Mouse (Mus musculus) heart, adult 2 months (tissue): ENCODE data around the gene Lmf2. TPM values are rescaled to one million over a fixed set of nuclear protein-coding genes. Genes with fewer than 3 reads are reported as not detected.

ENCODE experiments used
- DNase-seq, 2 experiments: peaks; one replicate each; pipeline ENCODE4 v3.0.0; 2021
- H3K27ac ChIP-seq: fragments of 200-600 bp; 2 replicates; pipeline ENCODE4 v1.8.1; 2022
- H3K27me3 ChIP-seq: fragments of 200-500 bp; 2 replicates; pipeline ENCODE4 v1.6.1; 2012; ENCODE audit warnings: mild to moderate bottlenecking, low read length, inconsistent platforms, mixed read lengths; ENCODE audit not compliant: control insufficient read depth, insufficient read depth
- H3K36me3 ChIP-seq: fragments of 200-500 bp; 2 replicates; pipeline ENCODE4 v1.6.1; 2012; ENCODE audit warnings: low read length, inconsistent platforms; ENCODE audit not compliant: control insufficient read depth, insufficient read depth
- H3K4me1 ChIP-seq: fragments of 200-500 bp; 2 replicates; pipeline ENCODE4 v1.6.1; 2011; ENCODE audit warnings: low read length; ENCODE audit not compliant: control insufficient read depth, insufficient read depth
- H3K4me3 ChIP-seq: fragments of 200-600 bp; 2 replicates; pipeline ENCODE4 v1.8.1; 2022
- H3K79me2 ChIP-seq: fragments of 200-500 bp; replicated peaks from 2 replicates; pipeline ENCODE4 v1.6.1; 2012; ENCODE audit warnings: mild to moderate bottlenecking, inconsistent platforms, low read length, moderate library complexity, mixed read lengths; ENCODE audit not compliant: control insufficient read depth, insufficient read depth
- H3K9ac ChIP-seq: fragments of 200-500 bp; 2 replicates; pipeline ENCODE4 v1.6.1; 2012; ENCODE audit warnings: low read depth, mild to moderate bottlenecking, control low read depth, inconsistent platforms, low read length, mixed read lengths
- CTCF ChIP-seq: fragments of 200-600 bp; IDR thresholded peaks from 2 replicates; pipeline ENCODE4 v1.8.1; 2022; ENCODE audit warnings: antibody characterized with exemption, mild to moderate bottlenecking, moderate library complexity
- EP300 ChIP-seq: fragments of 200-500 bp; IDR thresholded peaks from 2 replicates; pipeline ENCODE4 v1.6.1; 2011; ENCODE audit warnings: low read depth, low read length, control low read depth; ENCODE audit not compliant: insufficient read depth
- POLR2A ChIP-seq: fragments of 200-500 bp; IDR thresholded peaks from 2 replicates; pipeline ENCODE4 v1.6.1; 2011; ENCODE audit warnings: mild to moderate bottlenecking, low read depth, low read length, control low read depth; ENCODE audit not compliant: insufficient read depth
- WGBS: fragments of 180-500 bp; shearing (Covaris S2); methylation state at CpG from one replicate; pipeline ENCODE4 v1.1.7; 2018; 5-methylcytosine and 5-hydroxymethylcytosine counted together
- intact Hi-C: fragments of 180-260 bp; cut with DNase I; formaldehyde crosslinking; loops from one replicate; pipeline ENCODE4 v1.15.1; 2025
- polyA plus RNA-seq: library from polyadenylated mRNA; depleted of rRNA; stranded (reverse); fragments of >200 nt; gene quantifications from 2 replicates; pipeline ENCODE4 v1.2.3, GENCODE M21; 2012
- total RNA-seq, 2 experiments: library from RNA; stranded (reverse); gene quantifications; 2 replicates each; pipeline ENCODE4 v1.2.3; 2021

Lmf2 gene
- total and polyA plus RNA-seq, 3 experiments = 25.7 to 33.3 (median 26.1) TPM

DNA sequence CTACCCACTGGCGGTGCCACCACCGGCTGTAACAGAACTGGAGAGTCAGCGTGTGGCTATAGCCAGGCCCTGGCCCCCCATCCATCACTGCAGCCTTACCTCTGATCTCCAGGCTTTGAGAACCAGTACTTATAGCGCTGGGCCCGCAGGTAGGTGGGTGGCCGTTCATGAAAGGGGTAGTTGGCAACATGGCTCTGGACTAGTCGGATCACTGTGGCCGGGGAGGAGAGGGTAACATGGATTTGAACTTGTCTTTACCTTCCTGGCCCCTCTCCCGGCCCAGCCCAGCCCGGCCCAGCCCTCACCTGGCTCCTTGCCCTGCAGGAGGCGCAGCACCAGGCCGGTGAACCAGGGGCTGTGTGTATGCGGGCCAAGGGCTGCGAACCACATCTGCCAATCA lies 3.4 kb downstream of the Lmf2 start:
- no peak for TF ChIP-seq EP300
- TF ChIP-seq POLR2A = no peak
- no peak for TF ChIP-seq CTCF
- WGBS = 90% methylated on average over 14 of the region's 14 CpGs
- no peak overlapping the region for H3K9ac ChIP-seq
- intact Hi-C loops = no loop called here
- peaks cover 3% of the 10 kb centered on the region for H3K79me2 ChIP-seq
- H3K36me3 ChIP-seq = no peaks in the 10 kb centered on the region; the same call in 1 of the 2 replicates
- no peak overlapping the region for H3K4me3 ChIP-seq
- H3K4me1 ChIP-seq = peaks cover 7% of the 10 kb centered on the region
- H3K27me3 ChIP-seq = no peaks in the 10 kb centered on the region
- no peak overlapping the region for H3K27ac ChIP-seq
- no peak for DNase-seq

DNA sequence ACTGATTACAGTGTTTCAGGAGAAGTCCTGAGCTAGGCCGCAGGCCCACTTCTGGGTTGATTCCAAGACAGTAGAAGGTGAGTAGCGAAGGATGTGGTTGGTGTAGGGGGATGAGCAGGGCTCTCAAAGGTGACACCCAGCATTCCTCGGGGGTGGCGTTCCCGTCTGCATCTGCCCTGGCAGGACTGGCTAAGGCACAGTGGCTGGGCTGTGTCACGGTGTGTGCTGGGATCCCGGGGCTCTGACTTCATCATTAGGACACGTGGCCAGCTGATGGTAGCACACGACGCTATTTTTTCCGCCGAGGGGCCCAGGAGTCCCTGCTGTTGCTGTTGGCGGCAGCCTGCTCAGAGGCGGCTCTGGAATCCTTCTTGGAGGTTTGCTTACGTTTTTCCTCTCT lies 4.2 kb downstream of the Lmf2 start:
- no peak for DNase-seq
- Histone ChIP-seq H3K79me2 (peaks cover 3% of the 10 kb centered on the region), H3K36me3 (no peaks in the 10 kb centered on the region; the same call in 1 of the 2 replicates), H3K4me3 (no peak overlapping the region), H3K27me3 (no peaks in the 10 kb centered on the region), H3K4me1 (peaks cover 7% of the 10 kb centered on the region), H3K27ac (peak overlapping the region; percentile 82), H3K9ac (no peak overlapping the region)
- intact Hi-C loops = no loop called here
- 67% methylated on average over 15 of the region's 15 CpGs for WGBS
- no peak for TF ChIP-seq CTCF
- TF ChIP-seq EP300 = no peak
- no peak for TF ChIP-seq POLR2A

DNA sequence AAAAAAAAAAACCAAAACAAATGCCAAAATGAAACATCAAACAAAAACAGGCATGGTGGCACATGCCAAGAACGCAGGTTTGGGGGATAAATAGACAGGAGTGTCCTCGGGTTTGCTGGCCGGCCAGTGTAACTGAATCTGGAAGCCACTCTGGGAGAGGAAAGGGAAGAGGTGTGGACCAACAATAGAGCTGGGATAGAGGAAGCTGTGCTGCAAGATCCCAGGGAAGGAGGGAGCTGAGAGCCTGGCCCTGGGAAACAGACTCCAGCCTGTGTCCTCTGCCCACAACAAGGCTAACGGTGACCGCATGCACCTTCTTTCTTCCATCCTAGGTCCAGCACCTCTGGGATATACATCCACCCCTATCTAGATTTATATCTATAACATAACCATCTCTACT lies 5.0 kb downstream of the Lmf2 start:
- TF ChIP-seq CTCF = 0 out of 2 replicates have a peak, but pooled peaks have one; percentile 3
- 0 out of 2 replicates have a peak, but pooled peaks have one; percentile 23 for TF ChIP-seq EP300
- peak; percentile 69 for TF ChIP-seq POLR2A
- intact Hi-C loops = no loop called here
- WGBS = 57% methylated on average over 5 of the region's 5 CpGs
- Histone ChIP-seq H3K27me3 (no peaks in the 10 kb centered on the region), H3K4me1 (peaks cover 7% of the 10 kb centered on the region), H3K9ac (peak overlapping the region; percentile 29; the same call in 1 of the 2 replicates), H3K36me3 (no peaks in the 10 kb centered on the region; the same call in 1 of the 2 replicates), H3K79me2 (peaks cover 3% of the 10 kb centered on the region), H3K4me3 (peak overlapping the region; percentile 32), H3K27ac (peak overlapping the region; percentile 82)
- no peak for DNase-seq

DNA sequence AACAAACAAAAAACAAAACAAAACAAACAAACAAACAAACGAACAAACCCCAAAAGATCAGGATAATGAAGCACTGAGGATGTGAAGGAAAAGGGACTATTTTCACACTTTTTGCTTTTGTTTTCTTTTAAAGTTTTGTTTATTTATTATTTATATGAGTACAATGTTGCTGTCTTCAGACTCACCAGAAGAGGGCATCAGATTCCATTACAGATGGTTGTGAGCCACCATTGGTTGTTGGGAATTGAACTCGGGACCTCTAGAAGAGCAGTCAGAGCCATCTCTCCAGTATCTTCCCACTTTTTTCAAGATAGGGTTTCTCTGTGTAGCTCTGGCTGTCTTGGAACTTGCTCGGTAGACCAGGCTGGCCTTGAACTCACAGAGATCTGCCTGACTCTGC lies 12.1 kb downstream of the Lmf2 start:
- no peaks in the 10 kb centered on the region for H3K27me3 ChIP-seq
- WGBS = 77% methylated on average over 3 of the region's 3 CpGs
- no peak for DNase-seq
- no peaks in the 10 kb centered on the region for H3K4me1 ChIP-seq
- no peak overlapping the region for H3K9ac ChIP-seq
- peak; percentile 75 for TF ChIP-seq CTCF
- no peak for TF ChIP-seq EP300
- no peak for TF ChIP-seq POLR2A
- intact Hi-C loops = loop anchor here (5.0 kb wide), 1 partner anchor 189 kb away; no protein-coding TSS in a partner anchor
- no peak overlapping the region for H3K4me3 ChIP-seq
- H3K27ac ChIP-seq = no peak overlapping the region
- H3K36me3 ChIP-seq = no peaks in the 10 kb centered on the region
- no peaks in the 10 kb centered on the region for H3K79me2 ChIP-seq

DNA sequence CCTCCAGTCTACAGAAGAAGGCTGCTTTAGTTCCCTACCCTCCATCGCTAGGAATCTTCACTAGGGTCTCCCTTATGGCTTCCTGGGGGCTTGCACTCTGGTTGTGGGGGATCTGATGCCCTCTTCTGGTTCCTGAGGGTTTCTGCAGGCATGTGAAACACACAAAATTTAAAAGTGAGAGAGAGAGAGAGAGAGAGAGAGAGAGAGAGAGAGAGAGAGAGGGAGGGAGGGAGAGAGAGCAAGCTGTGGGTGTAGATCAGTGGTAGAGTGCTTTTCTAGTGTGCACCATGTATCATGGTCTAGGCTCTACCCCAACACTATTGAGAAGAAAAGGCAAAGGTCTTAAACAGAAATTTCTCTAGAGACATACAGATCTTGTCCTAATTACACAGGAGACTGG lies 13.8 kb downstream of the Lmf2 start:
- intact Hi-C loops = loop anchor here (5.0 kb wide), 1 partner anchor 191 kb away; no protein-coding TSS in a partner anchor
- Histone ChIP-seq H3K27ac (no peak overlapping the region), H3K79me2 (no peaks in the 10 kb centered on the region), H3K4me1 (no peaks in the 10 kb centered on the region), H3K9ac (no peak overlapping the region), H3K4me3 (no peak overlapping the region), H3K36me3 (no peaks in the 10 kb centered on the region), H3K27me3 (no peaks in the 10 kb centered on the region)
- TF ChIP-seq POLR2A = no peak
- no peak for TF ChIP-seq EP300
- no peak for TF ChIP-seq CTCF
- WGBS = 57% methylated on average over 1 of the region's 1 CpGs
- DNase-seq = no peak

DNA sequence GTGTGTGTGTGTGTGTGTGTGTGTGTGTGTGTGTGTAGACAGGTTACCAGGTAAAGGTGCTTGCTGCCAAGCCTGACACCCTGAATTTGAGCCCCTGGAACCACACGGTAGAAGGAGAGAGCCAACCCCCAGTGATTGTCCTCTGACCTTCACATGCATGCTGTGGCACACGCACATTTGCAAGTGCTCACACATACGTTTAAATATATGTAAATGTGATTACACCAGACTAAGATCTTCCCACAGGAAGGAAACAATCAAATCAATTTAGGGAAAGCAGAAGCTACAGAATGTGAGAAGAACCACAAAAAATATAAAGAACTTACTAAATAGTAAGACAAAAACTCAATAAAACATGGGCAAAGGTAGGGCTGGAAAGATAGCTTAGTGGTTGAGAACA lies 15.3 kb downstream of the Lmf2 start:
- TF ChIP-seq EP300 = no peak
- Histone ChIP-seq H3K36me3 (no peaks in the 10 kb centered on the region), H3K27ac (no peak overlapping the region), H3K4me3 (no peak overlapping the region), H3K79me2 (no peaks in the 10 kb centered on the region), H3K9ac (no peak overlapping the region), H3K27me3 (no peaks in the 10 kb centered on the region), H3K4me1 (no peaks in the 10 kb centered on the region)
- no peak for DNase-seq
- WGBS = 71% methylated on average over 3 of the region's 3 CpGs
- intact Hi-C loops = loop anchor here (5.0 kb wide), 1 partner anchor 192 kb away; no protein-coding TSS in a partner anchor
